Mouse (Mus musculus) brain, embryonic 14.5 days (tissue): ENCODE data around the gene Sipa1l2. TPM values are rescaled to one million over a fixed set of nuclear protein-coding genes. Genes with fewer than 3 reads are reported as not detected.
A peak's percentile ranks its signal among the peaks of the same experiment; 100 is the strongest.

Experiments
- DNase-seq: peaks from one replicate; pipeline ENCODE4 v3.0.0-alpha.2; 2011; ENCODE audit warnings: low read depth
- CTCF ChIP-seq: fragments of 200-500 bp; IDR thresholded peaks from 2 replicates; pipeline ENCODE4 v1.5.1; 2012; ENCODE audit warnings: inconsistent platforms, mild to moderate bottlenecking, moderate library complexity, borderline replicate concordance; ENCODE audit not compliant: insufficient read depth, insufficient read length; ENCODE audit errors: extremely low read depth
- POLR2A ChIP-seq: fragments of 200-500 bp; IDR thresholded peaks from 2 replicates; pipeline ENCODE4 v1.6.1; 2012; ENCODE audit warnings: mild to moderate bottlenecking, inconsistent platforms, borderline replicate concordance; ENCODE audit not compliant: poor library complexity, insufficient read depth, insufficient read length, severe bottlenecking; ENCODE audit errors: extremely low read depth
- polyA plus RNA-seq: library from polyadenylated mRNA; depleted of rRNA; stranded (reverse); fragments of >200 nt; gene quantifications from 2 replicates; pipeline ENCODE4 v1.2.3, GENCODE M21; 2012

The Sipa1l2 gene
- polyA plus RNA-seq, 1 experiment = 52.0 TPM

DNA sequence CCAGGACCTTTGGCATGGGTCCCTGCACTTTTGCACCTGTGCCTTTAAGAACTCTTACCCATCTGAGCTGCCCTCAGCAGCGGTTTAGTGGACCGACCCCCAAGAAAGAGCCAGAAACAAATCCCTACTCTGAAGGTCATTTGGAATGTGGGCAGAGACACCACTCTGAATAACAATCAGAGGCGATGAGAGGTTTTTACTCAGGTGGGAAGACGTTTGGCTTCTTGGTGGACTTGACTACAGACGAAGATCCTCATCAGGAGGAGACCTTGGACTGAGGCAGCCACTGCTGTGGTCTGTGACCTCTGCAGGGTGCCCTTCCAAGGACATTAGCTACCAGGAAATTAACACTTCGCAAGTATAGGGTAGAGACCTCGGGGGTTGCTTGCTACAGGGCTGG lies 177.9 kb downstream of the Sipa1l2 start:
- no peak for TF ChIP-seq POLR2A
- no peak for TF ChIP-seq CTCF
- no peak for DNase-seq

- peak; percentile 44 for DNase-seq
- TF ChIP-seq CTCF (no peak), POLR2A (no peak)
These were observed 178.3 kb downstream of the Sipa1l2 start for GRCm38 (mm10) chr8:125391271-125391670.

- peak; percentile 86 for DNase-seq
- TF ChIP-seq CTCF = no peak
- TF ChIP-seq POLR2A = no peak
These were observed 179.1 kb downstream of the Sipa1l2 start for GRCm38 (mm10) chr8:125390506-125390895.

GRCm38 (mm10) chr8:125389756-125390505 lies 179.7 kb downstream of the Sipa1l2 start:
- peak; percentile 95 for DNase-seq
- TF ChIP-seq CTCF = no peak
- no peak for TF ChIP-seq POLR2A

GRCm38 (mm10) chr8:125389280-125389679 lies 180.3 kb downstream of the Sipa1l2 start:
- peak; percentile 93 for DNase-seq
- TF ChIP-seq CTCF (no peak), POLR2A (no peak)

DNA sequence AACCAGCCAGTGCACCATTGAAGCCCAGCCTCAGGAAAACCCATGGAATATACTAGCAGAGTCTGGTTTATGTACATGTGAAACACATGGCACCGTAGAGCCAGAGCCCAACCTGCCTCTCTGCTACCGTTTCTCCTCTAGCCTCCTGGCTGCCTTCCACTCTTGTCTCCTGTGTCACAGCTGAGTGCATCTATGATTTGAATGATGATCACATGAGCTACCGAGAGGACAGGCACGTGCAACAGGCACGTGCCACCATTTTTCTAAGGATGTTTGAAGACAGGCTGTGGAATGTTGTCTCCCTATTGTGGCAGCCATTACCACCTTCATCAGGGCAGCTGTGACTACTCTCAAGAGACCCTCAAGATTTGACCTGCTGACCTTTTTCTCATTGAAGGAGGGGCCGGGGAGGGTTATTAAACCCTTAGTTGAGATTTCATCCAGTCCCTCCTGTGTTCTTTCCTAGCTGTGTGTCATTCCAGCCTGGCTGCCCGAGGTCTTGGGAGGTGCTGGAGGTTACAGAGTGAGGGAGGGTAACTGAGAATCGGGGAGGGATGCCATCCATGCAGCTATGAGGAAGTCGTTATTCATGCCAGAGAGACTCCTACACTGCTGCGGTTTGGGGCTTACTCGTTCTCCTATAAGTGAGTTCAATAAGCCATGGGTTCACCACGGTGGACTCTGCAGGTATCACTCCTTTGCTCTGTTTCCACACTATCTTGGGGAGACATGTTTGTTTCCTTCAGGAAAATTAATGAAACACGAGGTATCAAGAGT lies 181.0 kb downstream of the Sipa1l2 start:
- no peak for TF ChIP-seq POLR2A
- TF ChIP-seq CTCF = no peak
- peak; percentile 33 for DNase-seq

DNA sequence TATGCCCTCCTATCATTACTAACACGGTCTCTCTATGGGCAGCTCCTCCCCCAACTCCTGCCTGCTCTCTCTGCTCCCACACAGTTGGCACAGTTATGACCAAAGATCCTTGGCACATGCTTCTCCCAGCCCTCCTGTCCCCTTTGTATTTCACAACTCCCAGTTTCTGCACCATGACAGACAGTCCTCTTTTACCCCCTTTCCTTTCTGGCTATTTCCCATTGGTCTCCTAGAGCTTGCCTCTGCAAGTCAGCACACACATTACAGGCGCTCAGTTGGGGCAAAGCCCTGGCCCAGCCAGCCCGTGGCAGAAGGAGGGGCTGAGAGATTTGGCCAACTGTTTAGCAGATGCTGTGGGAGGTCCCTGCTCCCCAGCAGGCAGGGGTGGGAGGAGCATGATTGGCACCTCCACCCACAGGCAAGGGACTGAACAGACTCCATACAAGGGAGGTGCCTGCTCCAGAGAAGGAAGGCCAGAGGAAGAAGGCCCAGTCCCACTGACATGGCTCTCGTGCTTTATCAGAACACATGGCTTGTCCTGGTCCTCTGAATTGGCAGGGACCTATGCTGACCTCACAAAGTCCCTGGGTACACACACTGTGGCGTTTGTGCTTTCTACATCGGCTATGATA lies 184.0 kb downstream of the Sipa1l2 start:
- no peak for TF ChIP-seq CTCF
- no peak for TF ChIP-seq POLR2A
- DNase-seq = peak; percentile 95

DNA sequence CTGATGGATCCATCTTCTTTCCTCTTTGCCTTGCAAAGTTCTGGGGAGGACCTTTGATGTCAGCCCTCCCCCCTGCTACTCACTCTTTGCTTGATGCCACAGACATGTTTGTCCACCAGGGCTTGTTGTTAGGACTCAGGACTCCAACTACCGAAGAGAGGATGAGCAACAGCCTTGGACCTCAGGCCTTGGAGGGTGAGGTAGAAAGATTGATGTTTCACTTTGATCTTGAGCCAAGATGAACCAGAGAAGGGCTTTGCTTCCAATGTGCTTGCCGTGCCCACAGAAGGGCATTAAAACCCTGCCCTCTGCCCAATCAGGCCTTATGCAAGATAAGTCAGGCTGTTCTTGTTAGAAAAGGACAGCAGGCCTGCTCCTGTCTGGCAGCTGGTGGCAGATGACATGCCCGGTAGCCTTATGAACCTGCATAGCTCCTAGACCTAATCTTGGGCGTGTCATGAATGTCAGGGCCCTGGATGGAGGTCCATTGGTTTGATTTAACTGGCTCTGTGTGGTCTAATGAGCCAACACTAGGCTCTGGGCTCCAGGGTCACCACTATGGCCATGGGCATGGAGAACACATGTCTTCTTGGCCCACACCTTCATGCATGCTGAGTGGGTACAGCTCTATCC lies 184.9 kb downstream of the Sipa1l2 start:
- TF ChIP-seq POLR2A = no peak
- no peak for TF ChIP-seq CTCF
- no peak for DNase-seq

GRCm38 (mm10) chr8:125381674-125382073 lies 187.9 kb downstream of the Sipa1l2 start:
- TF ChIP-seq CTCF = no peak
- no peak for TF ChIP-seq POLR2A
- DNase-seq = no peak

DNA sequence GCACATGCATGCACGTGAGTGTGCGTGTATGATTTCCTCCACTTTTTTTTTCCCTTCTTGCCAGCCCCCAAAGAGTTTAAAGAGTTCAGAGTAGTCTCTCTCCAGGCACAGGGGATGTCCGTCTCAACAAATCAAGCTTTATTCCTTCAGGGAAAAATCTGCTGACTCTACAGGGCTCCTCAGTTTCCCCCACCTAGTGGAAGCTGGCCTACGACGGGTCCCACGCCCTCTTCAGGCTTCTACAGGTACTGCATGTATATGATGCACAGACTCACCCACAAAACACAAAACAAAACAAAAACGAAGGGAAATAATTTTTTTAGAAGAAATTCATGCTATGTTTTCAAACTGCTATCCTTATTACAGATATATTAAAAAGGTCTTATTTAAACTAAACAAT lies 189.7 kb downstream of the Sipa1l2 start:
- no peak for DNase-seq
- TF ChIP-seq POLR2A (no peak), CTCF (peak; percentile 21; the same call in 1 of the 2 replicates)

DNA sequence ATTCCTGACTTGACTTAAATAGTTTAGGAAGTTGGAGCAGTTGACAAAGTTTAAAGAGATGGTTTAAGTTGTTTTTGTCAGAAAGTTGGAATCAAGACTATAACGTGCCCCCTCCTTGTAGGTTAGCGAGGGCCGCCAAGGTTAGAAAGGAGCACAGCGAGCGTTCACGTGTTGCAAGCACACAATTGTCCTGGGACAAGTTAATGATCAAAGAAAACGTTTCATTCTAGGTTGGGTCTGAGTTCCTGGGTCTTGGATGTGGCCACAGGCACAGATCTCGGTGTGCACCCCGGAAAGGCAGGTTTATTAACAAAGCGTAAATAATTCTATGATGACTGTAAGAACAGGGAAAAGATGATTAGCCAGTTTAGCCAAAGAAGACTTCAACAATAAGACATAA lies 190.5 kb downstream of the Sipa1l2 start:
- DNase-seq = no peak
- TF ChIP-seq POLR2A (no peak), CTCF (no peak)

GRCm38 (mm10) chr8:125377704-125378103 lies 191.9 kb downstream of the Sipa1l2 start:
- TF ChIP-seq POLR2A (no peak), CTCF (no peak)
- no peak for DNase-seq
